Mouse (Mus musculus): ENCODE results near the gene Tpra1. TPM values are rescaled to one million over a fixed set of nuclear protein-coding genes. Genes with fewer than 3 reads are reported as not detected.

Tpra1 gene
- 65.1 and 74.4 TPM in 2 replicates for polyA plus RNA-seq (2015; fragmentation: Nextera tagmentation; extraction: Ambion mirVana)

- Histone ChIP-seq H3K36me3 (ENCODE audit: control insufficient read depth, insufficient read depth, low read length) (no peaks in the 10 kb centered on the region), H3K4me2 (ENCODE audit: low read depth, low read length) (peak within 1 kb of the TSS; percentile 98), H3K9me3 (replicated peaks; ENCODE audit: control insufficient read depth, low read length) (no peaks in the 10 kb centered on the region), H3K4me3 (replicated peaks; ENCODE audit: low read length) (peak within 1 kb of the TSS; percentile 79), H3K27me3 (ENCODE audit: control insufficient read depth, insufficient read depth, low read length) (no peaks in the 10 kb centered on the region), H3K9ac (ENCODE audit: low read length) (peak within 1 kb of the TSS; percentile 93), H3K4me1 (ENCODE audit: control insufficient read depth, insufficient read depth, low read length) (peaks cover 37% of the 10 kb centered on the region), H3K27ac (ENCODE audit: low read length) (peak within 1 kb of the TSS; percentile 95)
- ATAC-seq (ENCODE audit: insufficient read depth, low FRiP score) = peak; percentile 90
- WGBS = under 1% methylated on average over 66 of the region's 66 CpGs
Observed at GRCm38 (mm10) chr6:88901947-88902820, at the start of gene Tpra1. Gene Tpra1 (plus strand): TSS chr6:88902251.

- no peaks in the 10 kb centered on the region for H3K36me3 ChIP-seq (ENCODE audit: control insufficient read depth, insufficient read depth, low read length)
- no peak for ATAC-seq (ENCODE audit: insufficient read depth, low FRiP score)
- no peaks in the 10 kb centered on the region for H3K4me1 ChIP-seq (ENCODE audit: control insufficient read depth, insufficient read depth, low read length)
- no peaks in the 10 kb centered on the region for H3K9me3 ChIP-seq (replicated peaks; ENCODE audit: control insufficient read depth, low read length)
- 70% methylated on average over 5 of the region's 5 CpGs for WGBS
- H3K27me3 ChIP-seq (ENCODE audit: control insufficient read depth, insufficient read depth, low read length) = no peaks in the 10 kb centered on the region
- H3K27ac ChIP-seq (ENCODE audit: low read length) = no peak overlapping the region
- H3K4me2 ChIP-seq (ENCODE audit: low read depth, low read length) = no peak overlapping the region
- no peak overlapping the region for H3K4me3 ChIP-seq (replicated peaks; ENCODE audit: low read length)
- no peak overlapping the region for H3K9ac ChIP-seq (ENCODE audit: low read length)
Observed at GRCm38 (mm10) chr6:88854509-88854908, 47.5 kb upstream of the Tpra1 start.

GRCm38 (mm10) chr6:88855636-88856035 lies 46.4 kb upstream of the Tpra1 start:
- H3K27me3 ChIP-seq (ENCODE audit: control insufficient read depth, insufficient read depth, low read length) = no peaks in the 10 kb centered on the region
- H3K9me3 ChIP-seq (replicated peaks; ENCODE audit: control insufficient read depth, low read length) = no peaks in the 10 kb centered on the region
- no peak overlapping the region for H3K9ac ChIP-seq (ENCODE audit: low read length)
- ATAC-seq (ENCODE audit: insufficient read depth, low FRiP score) = no peak
- 18% methylated on average over 5 of the region's 5 CpGs for WGBS
- H3K36me3 ChIP-seq (ENCODE audit: control insufficient read depth, insufficient read depth, low read length) = no peaks in the 10 kb centered on the region
- no peak overlapping the region for H3K4me2 ChIP-seq (ENCODE audit: low read depth, low read length)
- no peak overlapping the region for H3K4me3 ChIP-seq (replicated peaks; ENCODE audit: low read length)
- no peaks in the 10 kb centered on the region for H3K4me1 ChIP-seq (ENCODE audit: control insufficient read depth, insufficient read depth, low read length)
- no peak overlapping the region for H3K27ac ChIP-seq (ENCODE audit: low read length)

- Histone ChIP-seq H3K9me3 (replicated peaks; ENCODE audit: control insufficient read depth, low read length) (no peaks in the 10 kb centered on the region), H3K4me1 (ENCODE audit: control insufficient read depth, insufficient read depth, low read length) (no peaks in the 10 kb centered on the region), H3K4me3 (replicated peaks; ENCODE audit: low read length) (no peak overlapping the region), H3K36me3 (ENCODE audit: control insufficient read depth, insufficient read depth, low read length) (no peaks in the 10 kb centered on the region), H3K27ac (ENCODE audit: low read length) (no peak overlapping the region), H3K9ac (ENCODE audit: low read length) (0 out of 2 replicates have a peak overlapping the region, but pooled peaks have one; percentile 21), H3K27me3 (ENCODE audit: control insufficient read depth, insufficient read depth, low read length) (no peaks in the 10 kb centered on the region), H3K4me2 (ENCODE audit: low read depth, low read length) (no peak overlapping the region)
- WGBS = 30% methylated on average over 9 of the region's 9 CpGs
- ATAC-seq (ENCODE audit: insufficient read depth, low FRiP score) = peak; percentile 72
Observed at GRCm38 (mm10) chr6:88857249-88857648, 44.8 kb upstream of the Tpra1 start.

GRCm38 (mm10) chr6:88857830-88858229 lies 44.2 kb upstream of the Tpra1 start:
- 86% methylated on average over 6 of the region's 6 CpGs for WGBS
- no peak overlapping the region for H3K4me2 ChIP-seq (ENCODE audit: low read depth, low read length)
- H3K27me3 ChIP-seq (ENCODE audit: control insufficient read depth, insufficient read depth, low read length) = no peaks in the 10 kb centered on the region
- no peaks in the 10 kb centered on the region for H3K9me3 ChIP-seq (replicated peaks; ENCODE audit: control insufficient read depth, low read length)
- no peak overlapping the region for H3K27ac ChIP-seq (ENCODE audit: low read length)
- H3K9ac ChIP-seq (ENCODE audit: low read length) = no peak overlapping the region
- H3K4me1 ChIP-seq (ENCODE audit: control insufficient read depth, insufficient read depth, low read length) = no peaks in the 10 kb centered on the region
- no peak for ATAC-seq (ENCODE audit: insufficient read depth, low FRiP score)
- H3K36me3 ChIP-seq (ENCODE audit: control insufficient read depth, insufficient read depth, low read length) = no peaks in the 10 kb centered on the region
- no peak overlapping the region for H3K4me3 ChIP-seq (replicated peaks; ENCODE audit: low read length)

GRCm38 (mm10) chr6:88858341-88858740 lies 43.7 kb upstream of the Tpra1 start:
- Histone ChIP-seq H3K27me3 (ENCODE audit: control insufficient read depth, insufficient read depth, low read length) (no peaks in the 10 kb centered on the region), H3K9ac (ENCODE audit: low read length) (no peak overlapping the region), H3K4me2 (ENCODE audit: low read depth, low read length) (no peak overlapping the region), H3K36me3 (ENCODE audit: control insufficient read depth, insufficient read depth, low read length) (no peaks in the 10 kb centered on the region), H3K27ac (ENCODE audit: low read length) (no peak overlapping the region), H3K9me3 (replicated peaks; ENCODE audit: control insufficient read depth, low read length) (no peaks in the 10 kb centered on the region), H3K4me3 (replicated peaks; ENCODE audit: low read length) (no peak overlapping the region), H3K4me1 (ENCODE audit: control insufficient read depth, insufficient read depth, low read length) (no peaks in the 10 kb centered on the region)
- no peak for ATAC-seq (ENCODE audit: insufficient read depth, low FRiP score)
- WGBS = 66% methylated on average over 7 of the region's 7 CpGs

- Histone ChIP-seq H3K9me3 (replicated peaks; ENCODE audit: control insufficient read depth, low read length) (no peaks in the 10 kb centered on the region), H3K27ac (ENCODE audit: low read length) (no peak overlapping the region), H3K27me3 (ENCODE audit: control insufficient read depth, insufficient read depth, low read length) (no peaks in the 10 kb centered on the region), H3K9ac (ENCODE audit: low read length) (no peak overlapping the region), H3K4me3 (replicated peaks; ENCODE audit: low read length) (no peak overlapping the region), H3K4me1 (ENCODE audit: control insufficient read depth, insufficient read depth, low read length) (no peaks in the 10 kb centered on the region), H3K4me2 (ENCODE audit: low read depth, low read length) (no peak overlapping the region), H3K36me3 (ENCODE audit: control insufficient read depth, insufficient read depth, low read length) (no peaks in the 10 kb centered on the region)
- WGBS = 21% methylated on average over 2 of the region's 2 CpGs
- no peak for ATAC-seq (ENCODE audit: insufficient read depth, low FRiP score)
Observed at GRCm38 (mm10) chr6:88860914-88861313, 41.1 kb upstream of the Tpra1 start.

- Histone ChIP-seq H3K9ac (ENCODE audit: low read length) (no peak overlapping the region), H3K4me3 (replicated peaks; ENCODE audit: low read length) (no peak overlapping the region), H3K36me3 (ENCODE audit: control insufficient read depth, insufficient read depth, low read length) (no peaks in the 10 kb centered on the region), H3K4me2 (ENCODE audit: low read depth, low read length) (no peak overlapping the region), H3K27me3 (ENCODE audit: control insufficient read depth, insufficient read depth, low read length) (no peaks in the 10 kb centered on the region), H3K9me3 (replicated peaks; ENCODE audit: control insufficient read depth, low read length) (no peaks in the 10 kb centered on the region), H3K27ac (ENCODE audit: low read length) (no peak overlapping the region), H3K4me1 (ENCODE audit: control insufficient read depth, insufficient read depth, low read length) (no peaks in the 10 kb centered on the region)
- ATAC-seq (ENCODE audit: insufficient read depth, low FRiP score) = no peak
- WGBS = 84% methylated on average over 7 of the region's 7 CpGs
Observed at GRCm38 (mm10) chr6:88865704-88866103, 36.3 kb upstream of the Tpra1 start.

- Histone ChIP-seq H3K27ac (ENCODE audit: low read length) (no peak overlapping the region), H3K4me2 (ENCODE audit: low read depth, low read length) (no peak overlapping the region), H3K9me3 (replicated peaks; ENCODE audit: control insufficient read depth, low read length) (no peaks in the 10 kb centered on the region), H3K9ac (ENCODE audit: low read length) (no peak overlapping the region), H3K4me1 (ENCODE audit: control insufficient read depth, insufficient read depth, low read length) (0 out of 2 replicates have a peak, but pooled peaks cover 7% of the 10 kb centered on the region), H3K27me3 (ENCODE audit: control insufficient read depth, insufficient read depth, low read length) (0 out of 2 replicates have a peak, but pooled peaks cover 2% of the 10 kb centered on the region), H3K36me3 (ENCODE audit: control insufficient read depth, insufficient read depth, low read length) (no peaks in the 10 kb centered on the region), H3K4me3 (replicated peaks; ENCODE audit: low read length) (no peak overlapping the region)
- ATAC-seq (ENCODE audit: insufficient read depth, low FRiP score) = peak; percentile 44; the same call in 1 of the 2 replicates
- WGBS = 73% methylated on average over 7 of the region's 7 CpGs
Observed at GRCm38 (mm10) chr6:88869459-88869858, 32.6 kb upstream of the Tpra1 start.
